32 mouse cellular contexts compared by ENCODE assay signal in the genomic region with DNA sequence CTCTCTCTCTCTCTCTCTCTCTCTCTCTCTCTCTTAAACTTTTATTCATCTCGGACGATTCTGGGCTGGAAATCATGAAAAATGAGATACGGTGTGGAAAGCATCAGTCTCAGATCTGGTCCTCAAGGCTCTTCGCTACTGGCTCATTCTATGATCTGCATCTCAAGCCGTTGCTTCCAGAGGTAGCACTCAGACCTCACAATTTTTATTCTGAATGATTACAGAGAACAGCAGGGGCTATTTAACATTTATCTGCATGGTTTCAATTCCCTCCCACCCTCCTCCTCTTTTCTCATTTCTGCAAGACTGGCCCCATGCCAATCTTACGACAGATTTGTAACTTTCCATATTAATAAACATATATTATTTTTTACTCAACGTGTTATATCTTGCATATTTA. TPM values are rescaled to one million over a fixed set of nuclear protein-coding genes. Genes with fewer than 3 reads are reported as not detected.
DNase-seq lines count a peak whose midpoint lies in the region; ATAC-seq and TF ChIP-seq lines count a peak whose summit lies in the region.
"Had no signal": no experiment of that assay in that cellular context is flagged by ENCODE, and none has a peak within 500 bp of the region (broad histone marks: within the 10 kb centered on the region; RNA-seq: fewer than 3 reads in every experiment).

No protein-coding gene starts in this region.

- peak; percentile 19; the same call in 1 of the 2 replicates for ATAC-seq in hindbrain, embryonic 15.5 days (ENCODE audit: low FRiP score, low read depth)
- no peak for ATAC-seq in hindbrain, embryonic 12.5 days (ENCODE audit: low FRiP score)
- no peak for ATAC-seq in midbrain, embryonic 15.5 days (replicated peaks)
- no peak for ATAC-seq in midbrain, postnatal 0 days (ENCODE audit: low FRiP score)
- no peak for ATAC-seq in erythroblast, adult 5-6 weeks (replicated peaks; ENCODE audit: low FRiP score, poor library complexity, severe bottlenecking)
- ATAC-seq: intestine, postnatal 0 days; lung, postnatal 0 days had no signal

- H3K4me2 ChIP-seq in hindbrain, embryonic 15.5 days: peak overlapping the region; percentile 16; the same call in 1 of the 2 replicates
- no peak overlapping the region for H3K4me2 ChIP-seq in hindbrain, embryonic 12.5 days (replicated peaks)
- H3K4me2 ChIP-seq in midbrain, embryonic 15.5 days: no peak overlapping the region
- no peak overlapping the region for H3K4me2 ChIP-seq in midbrain, postnatal 0 days (ENCODE audit: low read depth, low read length, poor library complexity, severe bottlenecking)
- H3K4me2 ChIP-seq: embryonic facial prominence, embryonic 13.5 days; heart, embryonic 15.5 days; kidney, embryonic 15.5 days; limb, embryonic 13.5 days; liver, embryonic 11.5 days; midbrain, embryonic 12.5 days had no signal

- WGBS in cerebellum, adult 2 months: 13% methylated on average over 7 of the region's 7 CpGs
- 51% methylated on average over 7 of the region's 7 CpGs for WGBS in hindbrain, embryonic 15.5 days
- 85% methylated on average over 7 of the region's 7 CpGs for WGBS in hindbrain, embryonic 12.5 days
- WGBS in midbrain, embryonic 15.5 days: 73% methylated on average over 7 of the region's 7 CpGs
- WGBS in midbrain, postnatal 0 days: 67% methylated on average over 7 of the region's 7 CpGs

- H3K27me3 ChIP-seq in cerebellum, adult 2 months (ENCODE audit: control insufficient read depth, insufficient read depth, low read length): no peaks in the 10 kb centered on the region
- no peaks in the 10 kb centered on the region for H3K27me3 ChIP-seq in hindbrain, embryonic 15.5 days
- H3K27me3 ChIP-seq in hindbrain, embryonic 12.5 days: no peaks in the 10 kb centered on the region
- H3K27me3 ChIP-seq in midbrain, embryonic 15.5 days (replicated peaks): no peaks in the 10 kb centered on the region
- no peaks in the 10 kb centered on the region for H3K27me3 ChIP-seq in midbrain, postnatal 0 days (ENCODE audit: insufficient read depth, low read length)
- H3K27me3 ChIP-seq: CH12.LX; embryonic facial prominence, embryonic 13.5 days; heart, embryonic 15.5 days; kidney, embryonic 15.5 days; limb, embryonic 13.5 days; megakaryocyte, embryonic 14.5 days; midbrain, embryonic 12.5 days had no signal

- no peak for TF ChIP-seq CTCF in cerebellum, adult 2 months (IDR thresholded peaks at IDR 0.05; ENCODE audit: borderline replicate concordance, insufficient read depth, low read depth, low read length)
- no peak for TF ChIP-seq CTCF in midbrain, postnatal 0 days (IDR thresholded peaks at IDR 0.05)

- no peaks in the 10 kb centered on the region for H3K9me3 ChIP-seq in hindbrain, embryonic 15.5 days
- H3K9me3 ChIP-seq in hindbrain, embryonic 12.5 days (replicated peaks): no peaks in the 10 kb centered on the region
- no peaks in the 10 kb centered on the region for H3K9me3 ChIP-seq in midbrain, embryonic 15.5 days
- no peaks in the 10 kb centered on the region for H3K9me3 ChIP-seq in midbrain, postnatal 0 days (ENCODE audit: low read length)
- H3K9me3 ChIP-seq: embryonic facial prominence, embryonic 13.5 days; heart, embryonic 10.5 days; heart, embryonic 15.5 days; kidney, embryonic 15.5 days; limb, embryonic 13.5 days; midbrain, embryonic 12.5 days had no signal

- no peak overlapping the region for H3K4me3 ChIP-seq in cerebellum, adult 2 months (replicated peaks; ENCODE audit: insufficient read depth, low read depth, low read length)
- no peak overlapping the region for H3K4me3 ChIP-seq in hindbrain, embryonic 15.5 days
- H3K4me3 ChIP-seq in hindbrain, embryonic 12.5 days: no peak overlapping the region
- no peak overlapping the region for H3K4me3 ChIP-seq in midbrain, embryonic 15.5 days
- no peak overlapping the region for H3K4me3 ChIP-seq in midbrain, postnatal 0 days (ENCODE audit: low read depth, low read length)
- H3K4me3 ChIP-seq: embryonic facial prominence, embryonic 13.5 days; erythroblast, embryonic 14.5 days; heart, embryonic 10.5 days; heart, embryonic 15.5 days; kidney, embryonic 15.5 days; limb, embryonic 13.5 days; megakaryocyte, embryonic 14.5 days; midbrain, embryonic 12.5 days had no signal

- DNase-seq in cerebellum, postnatal 10 days: peak; percentile 32 to 40
- DNase-seq in cerebellum, adult 2 months: no peak
- no peak for DNase-seq in midbrain, postnatal 0 days (ENCODE audit: low spot score)
- DNase-seq in gastrocnemius, postnatal 14 days: no peak
- DNase-seq: adrenal gland, adult 8-10 months; cerebellum, adult 9-10 months; embryo, embryonic 11 days; gastrocnemius, postnatal 25 days; heart, adult 11 months; kidney, postnatal 25 days; lung, postnatal 4 days; thymus, adult 2 months; thymus, postnatal 36 days had no signal

- no peaks in the 10 kb centered on the region for H3K36me3 ChIP-seq in hindbrain, embryonic 15.5 days
- H3K36me3 ChIP-seq in hindbrain, embryonic 12.5 days: no peaks in the 10 kb centered on the region
- H3K36me3 ChIP-seq in midbrain, embryonic 15.5 days (replicated peaks): no peaks in the 10 kb centered on the region
- H3K36me3 ChIP-seq in midbrain, postnatal 0 days (ENCODE audit: insufficient read depth, low read length): no peaks in the 10 kb centered on the region
- H3K36me3 ChIP-seq: embryonic facial prominence, embryonic 13.5 days; heart, embryonic 10.5 days; heart, embryonic 15.5 days; kidney, embryonic 15.5 days; limb, embryonic 13.5 days; midbrain, embryonic 12.5 days had no signal

- no peaks in the 10 kb centered on the region; the same call in 1 of the 2 replicates for H3K4me1 ChIP-seq in cerebellum, adult 2 months (ENCODE audit: control insufficient read depth, insufficient read depth, low read length)
- H3K4me1 ChIP-seq in hindbrain, embryonic 15.5 days (replicated peaks): 0 out of 2 replicates have a peak, but pooled peaks cover 9% of the 10 kb centered on the region
- no peaks in the 10 kb centered on the region for H3K4me1 ChIP-seq in hindbrain, embryonic 12.5 days
- no peaks in the 10 kb centered on the region for H3K4me1 ChIP-seq in midbrain, embryonic 15.5 days
- H3K4me1 ChIP-seq in midbrain, postnatal 0 days (ENCODE audit: insufficient read depth, low read length): no peaks in the 10 kb centered on the region
- H3K4me1 ChIP-seq: embryonic facial prominence, embryonic 13.5 days; heart, embryonic 10.5 days; heart, embryonic 15.5 days; kidney, embryonic 15.5 days; megakaryocyte, embryonic 14.5 days; midbrain, embryonic 12.5 days had no signal

- intact Hi-C loops in gastrocnemius, postnatal 14 days (cut with DNase I; ENCODE audit: low total_unique reads): no loop called here

- no peak for TF ChIP-seq POLR2A in cerebellum, adult 2 months (IDR thresholded peaks at IDR 0.05; ENCODE audit: borderline replicate concordance, insufficient read depth, low read length)

- no peak overlapping the region for H3K9ac ChIP-seq in hindbrain, embryonic 15.5 days
- H3K9ac ChIP-seq in hindbrain, embryonic 12.5 days: no peak overlapping the region
- H3K9ac ChIP-seq in midbrain, embryonic 15.5 days: no peak overlapping the region
- H3K9ac ChIP-seq in midbrain, postnatal 0 days (replicated peaks; ENCODE audit: low read length, poor library complexity, severe bottlenecking): no peak overlapping the region
- H3K9ac ChIP-seq: embryonic facial prominence, embryonic 13.5 days; heart, embryonic 15.5 days; kidney, embryonic 15.5 days; limb, embryonic 13.5 days; midbrain, embryonic 12.5 days had no signal

- H3K27ac ChIP-seq in cerebellum, adult 2 months (ENCODE audit: insufficient read depth, low read length): no peak overlapping the region
- no peak overlapping the region for H3K27ac ChIP-seq in hindbrain, embryonic 15.5 days (replicated peaks)
- H3K27ac ChIP-seq in hindbrain, embryonic 12.5 days: no peak overlapping the region
- H3K27ac ChIP-seq in midbrain, embryonic 15.5 days: peak overlapping the region; percentile 11; the same call in 1 of the 2 replicates
- no peak overlapping the region for H3K27ac ChIP-seq in midbrain, postnatal 0 days (ENCODE audit: low read depth, low read length)
- H3K27ac ChIP-seq: embryonic facial prominence, embryonic 13.5 days; heart, embryonic 10.5 days; heart, embryonic 15.5 days; kidney, embryonic 15.5 days; limb, embryonic 13.5 days; midbrain, embryonic 12.5 days had no signal

RNA-seq across cellular contexts. Expression of gene Csrnp3, which starts 12.1 kb away (rescaled TPM):
- 10.4 and 12.0 TPM in 2 replicates for polyA plus RNA-seq in cerebellum, adult 2 months (2012; rRNA removed)
- 39.1 and 41.9 TPM in 2 replicates for polyA plus RNA-seq in hindbrain, embryonic 15.5 days (2015; fragmentation: Nextera tagmentation; extraction: Ambion mirVana)
- polyA plus RNA-seq in hindbrain, embryonic 12.5 days (2016; fragmentation: Nextera tagmentation; extraction: Ambion mirVana): 34.3 and 37.2 TPM in 2 replicates
- polyA plus RNA-seq in midbrain, embryonic 15.5 days (2015; fragmentation: Nextera tagmentation; extraction: Ambion mirVana): 62.3 and 70.4 TPM in 2 replicates
- 97.1 and 118 TPM in 2 replicates for total RNA-seq in midbrain, postnatal 0 days (2014; rRNA removed)
- 35.6 and 46.5 TPM in 2 replicates for polyA plus RNA-seq in midbrain, postnatal 0 days (2015; fragmentation: Nextera tagmentation; extraction: Ambion mirVana)
- not detected in 2 replicates for total RNA-seq in erythroblast, adult 5-6 weeks (2015; ENCODE audit: low replicate concordance)
- total RNA-seq in erythroblast, adult 5-6 weeks (2017; ENCODE audit: low replicate concordance): 0.14 TPM in 1 of 2 replicates, not detected in the other
- total RNA-seq in gastrocnemius, postnatal 14 days (2021): under 1 TPM; 0.18 TPM
- total RNA-seq: monocyte, adult 5-6 weeks had no signal
- polyA plus RNA-seq: C2C12; erythroblast, embryonic 14.5 days; liver, embryonic 16.5 days had no signal

Comparison
In these comparisons a context has a peak if more than half of its experiments do, and no peak if none do; other contexts are left out.
1. DNase-seq: peak in cerebellum, postnatal 10 days (2 of 2); none in cerebellum, adult 2 months (0 of 2), midbrain, postnatal 0 days (single experiment) and gastrocnemius, postnatal 14 days (single experiment).